Mouse (Mus musculus) common myeloid progenitor, adult 5-6 weeks (primary cell): ENCODE results near the gene Aifm1. TPM values are rescaled to one million over a fixed set of nuclear protein-coding genes. Genes with fewer than 3 reads are reported as not detected.
"Not testable (repeated sequence)": the region's sequence is repeated elsewhere in the genome, so short reads cannot be mapped to it uniquely, and the experiment has no call there.

ENCODE experiments used
- ATAC-seq: replicated peaks from 2 replicates; pipeline ENCODE4 v1.8.0; 2016; ENCODE audit warnings: low read depth, mild to moderate bottlenecking, moderate TSS enrichment, inconsistent platforms; ENCODE audit not compliant: poor library complexity, severe bottlenecking
- total RNA-seq: library from RNA; stranded (forward); fragments of 200-1000, 187-1606 nt; gene quantifications from 2 replicates; pipeline ENCODE4 v1.2.3, GENCODE M21; 2017

The Aifm1 gene
- total RNA-seq, 1 experiment from 2014 or later, result 81.5 TPM

DNA sequence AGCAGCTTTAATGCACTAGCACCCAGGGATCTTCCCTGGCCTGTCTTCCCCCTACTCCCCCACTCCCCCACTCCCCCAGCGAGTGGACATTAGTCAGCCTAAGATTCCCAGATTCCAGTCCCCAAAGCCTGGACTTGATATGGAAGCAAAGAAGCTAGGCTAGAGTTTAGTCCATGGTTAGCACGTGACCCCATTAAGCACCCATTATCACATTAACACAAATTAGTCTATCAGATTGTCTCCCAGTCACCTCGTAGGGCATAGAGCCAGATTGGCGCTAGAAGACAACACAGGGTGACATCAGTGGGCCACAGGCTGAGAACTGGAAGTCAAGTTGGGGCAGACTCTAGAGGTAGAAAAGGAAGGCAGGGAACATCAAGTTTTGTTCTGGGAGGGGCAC, 52.4 kb downstream of the Aifm1 start:
- no peak for ATAC-seq

DNA sequence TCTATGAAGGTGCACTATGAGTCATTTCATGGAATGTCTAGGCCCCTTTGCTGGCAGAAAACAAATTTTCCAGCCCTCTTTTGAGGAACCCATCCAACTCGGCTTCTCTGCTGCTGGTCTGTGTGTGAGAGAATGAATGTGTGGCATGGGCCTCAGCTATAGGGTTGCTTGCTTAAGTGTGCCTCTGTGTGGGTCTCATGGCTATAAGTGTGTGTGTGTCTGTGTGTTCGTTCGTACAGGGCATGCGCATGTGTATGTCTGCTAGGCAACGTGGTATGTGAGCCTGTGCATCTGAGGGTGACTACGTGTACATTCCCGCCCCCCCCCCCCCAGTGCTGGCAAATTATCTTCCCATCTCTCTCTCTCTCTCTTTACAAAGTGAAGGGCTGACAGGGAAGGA, 52.9 kb downstream of the Aifm1 start:
- ATAC-seq, result no peak

DNA sequence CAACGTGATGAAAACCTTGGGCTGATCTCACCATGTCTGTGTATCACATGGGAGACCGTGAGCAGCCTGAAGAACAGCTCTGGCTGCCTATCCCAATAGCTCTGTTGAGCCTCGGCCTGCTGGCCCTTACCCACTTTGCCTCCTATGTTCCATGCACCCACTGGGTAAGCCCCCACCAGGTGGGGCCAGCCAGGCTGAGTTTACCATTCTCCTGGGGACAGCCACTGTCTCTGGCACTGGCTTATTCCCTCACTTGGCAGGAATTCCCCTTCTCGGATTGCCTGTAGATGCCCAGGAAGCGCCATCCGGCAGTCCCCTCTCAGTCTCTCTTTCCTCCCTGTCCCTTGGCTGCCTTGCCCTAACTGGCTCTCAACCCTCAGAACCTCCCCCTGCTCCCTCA, 56.4 kb downstream of the Aifm1 start:
- ATAC-seq, result no peak

DNA sequence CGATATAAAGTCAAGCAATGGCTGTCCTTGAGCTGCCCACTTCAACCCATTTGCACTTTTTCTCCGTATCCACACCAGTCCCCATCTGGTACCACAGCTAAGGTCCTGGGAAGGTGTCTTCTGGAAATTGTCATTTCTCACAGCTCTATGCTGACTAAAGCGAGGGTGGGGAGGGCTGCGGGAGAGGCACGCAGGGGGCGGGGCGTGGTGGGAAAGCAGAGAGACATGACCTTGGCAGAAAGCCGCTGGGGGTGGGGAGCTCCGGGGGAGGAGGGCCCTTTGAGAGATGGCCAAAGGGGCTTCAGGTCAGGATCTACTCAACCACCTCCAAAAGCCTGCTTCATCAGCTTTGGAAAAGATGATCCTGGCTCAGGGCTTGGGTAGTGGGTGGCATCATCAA, 58.3 kb downstream of the Aifm1 start:
- no peak for ATAC-seq

DNA sequence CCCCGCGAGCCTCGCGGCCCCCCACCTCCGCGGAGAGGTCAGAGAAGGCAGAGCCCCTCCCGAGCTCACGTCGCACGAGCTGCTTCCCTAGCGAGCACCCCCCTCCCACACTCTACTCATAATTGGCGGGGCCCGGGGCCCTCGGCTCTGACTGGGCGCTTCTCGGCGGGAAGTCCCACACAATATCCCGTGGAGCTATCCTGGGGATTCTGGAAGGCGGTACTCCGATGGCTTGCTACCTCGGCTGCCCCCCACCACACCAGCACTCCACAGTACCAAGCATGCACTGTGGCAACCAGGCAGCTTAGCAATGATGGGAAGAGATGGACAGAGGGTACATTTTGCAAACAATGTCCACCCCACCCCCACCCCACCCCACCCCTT, 58.9 kb downstream of the Aifm1 start:
- no peak for ATAC-seq

DNA sequence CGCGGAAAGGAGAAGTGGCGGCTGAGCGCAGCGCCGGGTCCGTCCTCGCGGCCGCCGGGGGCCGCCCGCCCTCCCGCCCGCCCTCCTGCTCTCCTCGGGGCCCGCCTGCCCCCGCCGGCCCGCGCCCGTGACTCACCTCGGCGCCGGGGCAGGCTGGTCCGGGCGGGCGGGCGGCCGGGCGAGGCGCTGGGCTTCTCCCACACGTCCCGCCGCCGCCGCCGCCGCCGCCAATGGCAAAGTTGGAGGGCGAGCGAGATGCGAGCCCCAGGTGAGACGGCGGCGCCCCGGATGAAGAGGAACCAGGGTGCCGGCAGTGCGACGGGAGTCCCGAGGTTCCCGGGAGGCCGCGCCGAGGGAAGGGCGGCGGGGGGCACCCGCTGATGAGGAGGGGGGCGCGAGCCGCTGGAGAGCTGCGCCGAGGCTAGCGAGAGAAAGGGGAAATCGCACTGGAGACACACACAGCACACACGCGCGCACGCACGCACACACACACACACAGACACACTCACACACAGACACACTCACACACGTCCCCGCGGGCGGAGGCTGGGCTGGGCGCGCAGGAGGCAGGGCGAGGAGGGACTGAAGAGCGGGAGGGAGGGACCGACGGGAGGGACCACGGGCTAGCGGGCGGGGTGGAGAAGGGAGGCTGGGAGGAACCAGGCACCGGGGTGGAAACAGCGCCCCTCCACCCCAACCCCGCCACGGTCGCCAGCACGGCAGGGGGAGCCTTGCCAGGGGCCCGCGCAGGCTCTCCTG, 59.4 kb downstream of the Aifm1 start:
- peak; percentile 92 for ATAC-seq

DNA sequence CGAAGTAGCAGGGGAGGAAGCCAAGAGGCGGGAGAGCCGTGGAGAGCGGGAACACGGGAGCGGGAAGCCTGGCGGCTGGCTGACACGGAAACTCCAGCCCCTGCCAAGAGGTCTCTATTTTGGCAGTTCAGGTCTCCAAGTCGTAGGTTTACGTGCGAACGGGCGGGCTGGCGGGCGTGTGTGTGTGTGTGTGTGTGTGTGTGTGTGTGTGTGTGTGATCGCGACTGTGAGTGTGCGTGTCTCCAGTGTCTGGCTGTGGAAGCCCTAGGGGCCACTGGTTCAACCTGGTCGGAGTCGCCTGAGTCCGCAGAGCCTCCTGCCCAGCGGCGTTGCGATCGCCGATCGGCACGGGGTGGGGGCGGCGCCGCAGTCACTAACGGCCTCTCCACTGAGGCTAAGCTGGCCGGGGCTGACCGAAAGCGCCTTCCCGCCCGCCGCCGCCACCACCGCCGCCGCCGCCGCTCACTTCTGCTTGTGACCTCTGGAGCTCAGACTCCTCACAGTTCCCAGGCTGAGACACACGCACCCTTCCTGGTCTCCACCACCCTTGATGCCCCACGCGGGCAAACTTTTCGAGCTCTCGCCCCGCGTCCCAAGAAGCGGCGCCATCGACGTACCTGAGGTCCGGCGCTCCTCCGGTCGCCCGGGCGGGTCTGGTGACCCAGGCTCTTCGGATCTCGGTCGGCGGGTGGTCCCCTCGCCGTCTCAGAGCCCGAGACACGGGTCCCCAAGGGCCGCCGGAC, 60.3 kb downstream of the Aifm1 start:
- ATAC-seq, result no peak

DNA sequence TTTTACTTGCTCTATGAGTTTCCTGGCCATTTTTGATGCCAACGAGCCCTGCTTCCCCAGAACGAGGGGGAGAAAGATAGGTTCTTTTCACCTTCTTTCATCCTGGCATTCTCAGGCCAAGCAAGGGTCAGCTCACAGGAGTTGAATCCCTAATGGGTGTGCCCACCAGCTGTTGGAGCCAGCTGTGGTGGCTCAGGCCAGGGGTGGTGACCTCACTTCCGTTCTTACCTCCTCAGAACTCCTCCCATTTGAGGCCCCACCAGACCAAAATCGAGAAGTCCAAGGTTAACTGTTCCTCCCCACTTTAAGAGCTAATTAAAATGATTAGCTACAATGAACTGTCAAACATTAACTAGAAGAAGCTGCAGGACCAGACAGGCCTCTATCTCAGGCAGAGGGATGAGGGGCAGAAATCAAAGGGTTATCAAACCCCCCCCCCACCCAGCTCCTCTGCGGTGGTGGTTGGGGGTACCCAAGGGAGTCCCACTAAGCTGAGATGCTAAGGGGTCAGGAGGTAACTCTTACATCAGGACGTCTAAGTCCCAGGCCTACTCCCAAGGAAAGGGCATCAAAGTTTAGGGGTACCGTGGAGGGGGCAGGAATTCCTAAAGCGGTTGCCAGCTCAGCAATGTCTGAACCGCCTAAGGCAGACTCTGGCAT, 61.0 kb downstream of the Aifm1 start:
- peak; percentile 43; the same call in 1 of the 2 replicates for ATAC-seq

DNA sequence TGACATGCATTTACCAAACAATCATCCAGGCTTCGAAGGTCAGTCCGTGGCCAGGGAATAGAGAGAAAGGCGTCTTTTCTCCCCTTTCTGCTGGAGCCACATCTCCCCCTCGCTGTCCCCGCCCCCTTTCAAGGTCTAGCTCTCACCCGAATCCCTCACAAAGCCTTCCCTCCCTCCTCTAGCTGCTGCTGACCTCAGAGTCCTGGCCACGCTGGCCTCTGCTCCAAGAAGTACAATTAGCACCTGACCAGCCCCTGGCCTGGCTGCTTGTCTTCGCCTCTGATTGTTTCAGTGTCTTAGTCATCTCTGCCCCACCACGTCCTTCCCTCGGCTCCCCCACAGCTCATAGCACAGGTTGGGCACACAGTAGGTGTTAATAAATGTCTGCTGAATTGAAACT, 63.7 kb downstream of the Aifm1 start:
- no peak for ATAC-seq

DNA sequence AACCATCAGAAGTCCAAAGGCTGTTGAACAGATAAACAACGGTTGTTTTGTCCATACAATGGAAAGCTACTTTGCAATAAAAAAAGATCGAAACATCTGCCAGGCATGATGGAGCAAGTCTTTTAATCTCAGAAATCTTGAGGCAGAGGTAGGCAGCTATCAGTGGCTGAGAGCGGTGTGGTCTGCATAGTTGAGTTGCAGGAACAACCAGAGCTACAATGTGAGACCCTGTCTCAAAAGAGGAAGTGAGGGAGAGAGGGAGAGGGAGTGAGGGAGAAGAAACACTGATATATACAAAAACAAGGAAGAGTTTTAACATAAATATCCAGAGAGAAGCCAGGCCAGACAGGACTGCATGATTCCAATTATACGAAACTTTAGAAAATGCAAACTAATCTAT, 68.7 kb downstream of the Aifm1 start:
- ATAC-seq, result peak; percentile 79

DNA sequence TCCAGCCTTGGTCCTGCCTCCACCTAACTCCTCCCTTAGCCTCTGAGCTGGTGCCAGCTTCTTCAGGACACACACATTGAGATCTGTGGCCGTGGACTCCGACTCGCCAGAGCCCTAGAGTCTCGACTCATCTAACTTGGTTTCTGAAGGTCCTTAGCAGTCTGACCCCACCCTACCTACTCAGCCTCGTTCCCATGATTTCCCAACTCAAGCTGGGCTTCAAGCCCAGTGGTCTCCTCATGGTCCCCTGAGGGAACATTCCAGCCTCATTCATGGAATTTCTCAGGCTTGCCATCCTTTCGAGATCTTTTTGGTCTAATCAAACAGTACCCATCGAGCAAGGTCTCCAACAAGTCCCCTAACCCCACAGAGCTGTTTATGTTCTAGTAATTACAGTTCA, 71.4 kb downstream of the Aifm1 start:
- no peak for ATAC-seq

DNA sequence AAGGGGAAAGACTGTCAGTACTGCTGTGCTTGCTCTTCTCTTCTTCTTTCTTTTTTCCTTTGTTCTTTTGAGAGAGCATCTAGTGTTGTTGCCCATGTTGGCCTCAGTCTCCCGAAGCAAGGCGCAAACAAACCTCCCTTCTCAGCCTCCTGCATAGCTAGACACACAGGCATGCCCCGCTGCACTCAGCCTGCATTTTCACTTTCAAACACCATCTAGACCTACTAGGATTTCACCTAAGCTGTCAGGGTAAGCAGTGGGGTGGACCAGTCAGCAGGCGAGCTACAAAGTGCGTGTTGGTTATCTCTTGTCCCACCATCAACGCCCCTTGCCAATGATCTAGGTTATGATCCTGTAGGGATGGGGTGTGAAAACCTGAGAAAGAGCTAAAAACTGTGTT, 71.8 kb downstream of the Aifm1 start:
- ATAC-seq, result no peak

DNA sequence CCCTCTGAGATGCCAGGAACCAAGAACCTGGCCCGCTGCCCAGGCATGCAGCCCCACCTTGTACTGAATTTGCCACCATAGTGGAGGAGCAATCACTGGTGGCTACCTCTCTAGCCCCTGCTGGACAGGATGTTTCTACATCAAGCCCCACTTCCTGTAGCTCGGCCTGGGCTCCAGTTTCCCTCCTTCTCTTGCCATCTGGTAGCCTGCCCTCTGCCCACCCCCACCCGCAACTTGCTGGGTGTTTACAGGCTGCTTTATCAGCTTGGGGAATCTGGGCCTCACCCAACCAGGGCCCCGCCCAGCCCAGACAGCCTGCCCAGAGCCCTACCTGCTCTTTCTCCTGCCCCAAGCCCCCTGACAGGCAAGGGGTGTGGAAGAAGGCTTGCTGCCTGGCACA, 74.3 kb downstream of the Aifm1 start:
- ATAC-seq, result peak; percentile 57

DNA sequence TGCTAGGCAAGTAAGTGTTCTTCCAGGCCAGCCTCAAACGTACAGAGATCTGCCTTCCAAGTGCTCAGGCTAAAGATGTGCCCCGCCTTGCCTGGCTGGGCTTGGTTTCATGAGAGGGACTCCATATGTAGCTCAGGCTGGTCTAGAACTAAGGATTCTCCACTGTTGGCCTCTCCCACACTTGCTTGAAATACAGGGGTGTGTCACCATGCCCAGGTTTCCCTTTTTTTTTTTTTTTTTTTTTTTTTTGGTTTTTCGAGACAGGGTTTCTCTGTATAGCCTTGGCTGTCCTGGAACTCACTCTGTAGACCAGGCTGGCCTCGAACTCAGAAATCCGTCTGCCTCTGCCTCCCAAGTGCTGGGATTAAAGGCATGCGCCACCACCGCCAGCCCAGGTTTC, 77.3 kb downstream of the Aifm1 start:
- ATAC-seq, result not testable (repeated sequence)

DNA sequence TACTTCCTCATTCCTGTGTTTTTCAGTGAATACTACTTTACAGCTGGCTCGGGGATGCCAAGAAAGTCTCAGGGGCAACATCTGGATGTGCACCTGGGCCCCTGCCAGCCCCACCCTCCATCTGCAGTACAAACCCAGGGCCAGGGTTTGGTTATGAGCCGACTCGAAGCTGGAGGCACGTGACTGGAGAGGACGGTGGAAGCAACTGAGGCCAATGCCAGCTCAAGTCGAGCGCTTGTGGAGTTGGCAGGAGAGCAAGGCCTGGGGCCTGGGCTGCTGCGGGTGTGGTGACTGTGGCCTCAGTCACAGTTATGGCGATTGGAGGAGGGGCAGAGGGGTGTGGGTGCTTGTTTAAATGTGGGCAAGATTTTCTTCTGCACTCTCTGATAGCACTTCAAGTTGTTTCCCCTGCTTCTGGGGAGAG, 77.9 kb downstream of the Aifm1 start:
- ATAC-seq, result peak; percentile 47

DNA sequence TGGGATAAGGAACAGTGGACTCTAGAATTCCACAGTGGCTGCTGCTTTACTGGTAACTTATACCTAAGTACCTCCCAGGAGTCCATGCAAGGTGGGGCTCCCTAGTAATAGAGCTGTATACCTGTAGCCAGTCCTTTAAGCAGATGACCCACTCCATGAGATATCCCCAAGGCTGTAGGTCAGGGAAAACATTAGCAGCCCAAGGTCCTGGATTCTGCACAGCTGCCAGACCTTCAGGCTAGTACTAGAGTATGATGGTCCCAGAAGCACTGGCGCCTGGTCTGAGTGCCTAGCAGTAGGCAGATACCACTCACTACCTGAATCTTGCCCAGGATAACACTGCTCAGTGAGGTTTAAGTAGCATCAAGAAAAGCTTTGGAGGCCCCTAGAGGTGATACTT, 79.1 kb downstream of the Aifm1 start:
- ATAC-seq, result no peak

DNA sequence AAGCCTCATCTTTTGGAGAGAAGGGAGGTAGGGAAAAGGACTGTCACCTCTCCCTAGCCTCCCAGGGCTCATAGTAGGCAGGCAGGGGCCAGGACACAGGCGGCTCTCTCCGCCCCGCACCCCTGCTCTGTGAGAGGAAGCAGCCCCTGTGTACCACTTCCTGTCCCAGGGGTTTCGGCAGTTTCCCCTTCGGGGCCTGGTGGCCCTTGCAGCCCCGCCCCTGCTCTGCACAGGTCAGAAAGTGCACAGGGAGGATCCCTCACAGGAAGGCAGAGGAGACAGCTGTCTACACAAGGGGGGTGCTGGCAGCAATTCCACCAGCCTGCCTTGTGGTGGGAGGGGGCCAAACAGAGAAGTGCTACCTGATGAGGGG, 79.8 kb downstream of the Aifm1 start:
- peak; percentile 70 for ATAC-seq

DNA sequence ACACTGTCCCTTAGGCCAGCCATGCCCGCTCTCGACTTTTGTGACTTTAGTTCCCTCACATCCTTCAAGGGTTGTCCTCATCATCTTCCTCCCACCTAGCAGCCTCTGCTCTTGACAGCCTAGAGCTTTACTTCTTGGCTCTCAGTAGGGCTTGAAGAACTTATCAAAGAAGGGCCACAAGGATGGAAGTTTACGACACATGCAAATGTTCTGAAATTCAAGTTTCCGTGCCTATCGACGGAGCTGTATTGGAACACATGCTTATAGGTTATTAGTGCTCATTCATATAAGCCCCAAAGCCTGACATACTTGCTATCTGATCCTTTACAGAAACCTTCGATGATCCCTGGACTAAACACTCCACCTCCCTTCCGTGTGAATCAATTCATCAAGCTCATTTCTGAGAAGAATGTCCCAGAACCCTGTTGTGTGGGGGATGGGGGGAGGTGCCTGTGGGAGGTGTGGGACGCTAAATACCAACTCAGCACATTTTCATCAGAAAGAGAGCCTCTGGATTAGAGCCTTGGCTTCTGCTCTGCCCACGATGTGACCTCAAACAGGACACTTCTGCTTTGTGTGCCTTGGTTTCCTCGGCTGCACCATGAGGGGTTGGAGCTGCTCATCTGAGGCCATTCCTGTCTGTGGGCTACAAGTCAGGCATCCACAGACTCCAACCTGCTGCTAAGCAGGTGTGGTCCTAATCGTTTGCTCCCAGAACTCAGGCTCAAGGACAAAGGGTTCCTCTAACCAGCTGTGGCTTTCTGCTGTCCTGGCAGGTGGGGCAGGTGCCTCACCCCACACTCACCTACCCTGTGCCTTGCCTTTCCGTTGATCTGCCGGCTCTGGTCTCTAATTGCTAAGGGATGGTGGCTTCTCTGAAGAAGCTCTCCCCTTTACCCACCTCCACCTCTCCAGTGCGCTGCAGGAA, 80.5 kb downstream of the Aifm1 start:
- ATAC-seq, result no peak

DNA sequence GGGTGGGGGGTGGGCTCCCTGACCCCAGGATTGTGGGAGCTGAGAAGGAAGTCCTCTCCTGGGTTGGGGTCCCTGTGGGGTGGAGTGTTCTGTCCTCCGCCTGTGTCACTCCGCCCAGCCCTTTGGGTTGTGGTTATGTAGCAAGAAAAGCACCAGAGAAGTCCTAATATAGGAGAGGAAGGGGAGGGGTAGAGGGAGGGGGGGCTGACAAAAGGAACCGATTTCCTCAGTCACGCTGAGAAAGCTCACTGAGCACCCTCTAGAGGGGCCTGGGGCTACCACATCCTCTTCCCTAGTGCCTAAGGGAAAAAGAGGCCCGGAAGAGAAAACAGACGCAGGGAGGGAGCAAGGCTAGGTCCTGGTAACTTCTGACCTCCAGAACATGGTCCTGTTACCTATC, 83.8 kb downstream of the Aifm1 start:
- ATAC-seq, result peak; percentile 26

DNA sequence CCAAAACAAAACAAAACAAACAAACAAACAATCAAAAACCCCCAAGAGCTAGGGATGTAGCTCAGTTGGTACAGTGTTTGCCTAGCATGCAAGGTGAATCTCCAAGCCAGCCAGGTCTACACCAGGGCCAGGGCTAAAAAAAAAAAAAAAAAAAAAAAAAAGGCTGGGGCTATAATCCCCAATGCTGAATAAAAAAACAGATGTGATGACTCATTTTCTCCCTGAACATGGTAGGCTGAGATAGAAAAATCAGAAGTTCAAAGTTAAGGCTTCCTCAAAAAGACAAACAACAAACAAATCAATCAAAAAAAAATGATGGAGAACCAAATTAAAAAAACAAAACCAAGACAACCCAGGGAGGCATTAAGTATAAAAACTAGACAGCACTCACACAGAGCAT, 84.3 kb downstream of the Aifm1 start:
- ATAC-seq, result no peak
